Mouse (Mus musculus) lung, postnatal 14 days (tissue): ENCODE results near the gene Guca2a.
A peak's percentile ranks its signal among the peaks of the same experiment; 100 is the strongest.

Source experiments
- DNase-seq: peaks from one replicate; pipeline ENCODE4 v3.0.0; 2021

Guca2a gene

GRCm38 (mm10) chr4:119642666-119643065 is 5.2 kb downstream of the Guca2a start:
- no peak for DNase-seq

- no peak for DNase-seq
Observed at GRCm38 (mm10) chr4:119657011-119657410, 19.5 kb downstream of the Guca2a start.

GRCm38 (mm10) chr4:119658246-119658645 is 20.7 kb downstream of the Guca2a start:
- no peak for DNase-seq

- DNase-seq = no peak
Observed at GRCm38 (mm10) chr4:119658731-119659130, 21.2 kb downstream of the Guca2a start, which contains the start of gene Guca2b. Gene Guca2b (minus strand): TSS chr4:119658954.

- DNase-seq = no peak
Observed at GRCm38 (mm10) chr4:119660007-119660406, 22.5 kb downstream of the Guca2a start.

- DNase-seq = no peak
Observed at GRCm38 (mm10) chr4:119662151-119662550, 24.6 kb downstream of the Guca2a start.

- DNase-seq = no peak
Observed at GRCm38 (mm10) chr4:119662976-119663375, 25.5 kb downstream of the Guca2a start.

GRCm38 (mm10) chr4:119663409-119664095 is 26.0 kb downstream of the Guca2a start:
- DNase-seq = no peak

- DNase-seq = no peak
Observed at GRCm38 (mm10) chr4:119665166-119665565, 27.7 kb downstream of the Guca2a start.

- no peak for DNase-seq
Observed at GRCm38 (mm10) chr4:119666116-119666515, 28.6 kb downstream of the Guca2a start.

- DNase-seq = peak; percentile 46
Observed at GRCm38 (mm10) chr4:119667454-119667853, 29.9 kb downstream of the Guca2a start.

GRCm38 (mm10) chr4:119668185-119668584 is 30.7 kb downstream of the Guca2a start:
- DNase-seq = no peak

- DNase-seq = no peak
Observed at GRCm38 (mm10) chr4:119668596-119668995, 31.1 kb downstream of the Guca2a start.

GRCm38 (mm10) chr4:119669356-119670209 is 32.1 kb downstream of the Guca2a start:
- DNase-seq = no peak

GRCm38 (mm10) chr4:119670210-119670555 is 32.7 kb downstream of the Guca2a start:
- DNase-seq = no peak

GRCm38 (mm10) chr4:119670736-119671135 is 33.2 kb downstream of the Guca2a start:
- DNase-seq = no peak

GRCm38 (mm10) chr4:119671164-119671563 is 33.7 kb downstream of the Guca2a start:
- DNase-seq = no peak

GRCm38 (mm10) chr4:119672685-119673084 is 35.2 kb downstream of the Guca2a start:
- no peak for DNase-seq

GRCm38 (mm10) chr4:119682596-119682995 is 45.1 kb downstream of the Guca2a start:
- no peak for DNase-seq

- DNase-seq = no peak
Observed at GRCm38 (mm10) chr4:119685746-119686145, 48.2 kb downstream of the Guca2a start.
